ENCODE assay signal across 8 mouse cellular contexts in the genomic region with DNA sequence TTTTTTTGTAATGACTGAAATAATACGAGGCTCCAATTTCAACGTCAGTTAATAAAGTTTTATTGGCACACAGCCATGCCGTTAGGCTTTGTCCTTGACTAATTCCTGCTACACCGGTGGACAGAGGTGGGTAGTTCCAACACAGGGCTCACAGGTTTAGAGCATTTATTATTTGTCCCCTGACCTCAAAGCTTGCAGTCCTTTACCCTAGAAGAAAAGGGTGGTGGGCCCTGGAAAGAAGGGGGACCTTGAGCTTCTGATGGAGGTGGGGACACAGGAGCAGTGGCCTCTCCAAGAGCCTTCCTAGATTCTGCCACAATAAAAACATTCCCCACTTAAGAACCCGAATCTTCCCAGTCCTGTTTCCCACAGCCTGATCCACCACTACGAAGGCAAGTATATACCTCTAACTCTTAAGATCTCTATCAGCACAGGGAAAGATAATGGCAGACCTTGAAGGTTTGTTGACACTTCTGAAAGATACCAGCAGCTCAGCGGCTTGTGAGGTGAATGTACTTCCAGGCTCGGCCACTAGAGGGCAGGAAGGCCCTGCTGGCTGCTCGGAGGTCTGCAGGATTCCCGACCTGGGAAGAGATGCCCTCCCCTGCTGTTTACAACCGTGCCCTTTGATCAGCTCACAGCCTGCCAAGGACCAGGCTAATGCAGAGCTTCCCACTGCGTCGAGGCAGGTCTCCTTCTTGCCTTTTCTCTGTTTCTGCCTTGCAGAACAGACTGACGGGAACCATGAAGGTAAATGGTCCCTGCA. TPM values are rescaled to one million over a fixed set of nuclear protein-coding genes. Genes with fewer than 3 reads are reported as not detected.
DNase-seq lines count a peak whose midpoint lies in the region; ATAC-seq and TF ChIP-seq lines count a peak whose summit lies in the region.

No protein-coding gene starts in this region.

- no peak overlapping the region for H3K27ac ChIP-seq in embryonic facial prominence, embryonic 13.5 days
- H3K27ac ChIP-seq in heart, embryonic 12.5 days (ENCODE audit: poor library complexity, severe bottlenecking) = no peak overlapping the region
- no peak overlapping the region for H3K27ac ChIP-seq in kidney, embryonic 16.5 days (ENCODE audit: low read length)
- no peak overlapping the region for H3K27ac ChIP-seq in liver, embryonic 11.5 days (ENCODE audit: low read depth, low read length)
- no peak overlapping the region for H3K27ac ChIP-seq in neural tube, embryonic 12.5 days
- no peak overlapping the region for H3K27ac ChIP-seq in stomach, postnatal 0 days (replicated peaks)

- peaks cover 22% of the 10 kb centered on the region for H3K4me1 ChIP-seq in embryonic facial prominence, embryonic 13.5 days
- H3K4me1 ChIP-seq in heart, embryonic 12.5 days (replicated peaks) = peaks cover 27% of the 10 kb centered on the region
- H3K4me1 ChIP-seq in kidney, embryonic 16.5 days (ENCODE audit: insufficient read depth, low read length) = 0 out of 2 replicates have a peak, but pooled peaks cover 9% of the 10 kb centered on the region
- H3K4me1 ChIP-seq in liver, embryonic 11.5 days (replicated peaks; ENCODE audit: control insufficient read depth, insufficient read depth, low read length) = no peaks in the 10 kb centered on the region
- peaks cover 21% of the 10 kb centered on the region for H3K4me1 ChIP-seq in neural tube, embryonic 12.5 days
- no peaks in the 10 kb centered on the region for H3K4me1 ChIP-seq in stomach, postnatal 0 days (replicated peaks; ENCODE audit: control insufficient read depth, insufficient read depth)

- no peak overlapping the region for H3K9ac ChIP-seq in embryonic facial prominence, embryonic 13.5 days
- H3K9ac ChIP-seq in heart, embryonic 12.5 days = 0 out of 2 replicates have a peak overlapping the region, but pooled peaks have one; percentile 4
- 0 out of 2 replicates have a peak overlapping the region, but pooled peaks have one; percentile 11 for H3K9ac ChIP-seq in kidney, embryonic 16.5 days (replicated peaks; ENCODE audit: low read length)
- no peak overlapping the region for H3K9ac ChIP-seq in liver, embryonic 11.5 days (ENCODE audit: low read depth, low read length)
- no peak overlapping the region for H3K9ac ChIP-seq in neural tube, embryonic 12.5 days
- no peak overlapping the region for H3K9ac ChIP-seq in stomach, postnatal 0 days (ENCODE audit: low read length)

- 23% methylated on average over 14 of the region's 14 CpGs for WGBS in embryonic facial prominence, embryonic 13.5 days
- 22% methylated on average over 14 of the region's 14 CpGs for WGBS in heart, embryonic 12.5 days
- WGBS in kidney, embryonic 16.5 days = 17% methylated on average over 14 of the region's 14 CpGs
- WGBS in liver, embryonic 11.5 days = 24% methylated on average over 14 of the region's 14 CpGs
- 22% methylated on average over 14 of the region's 14 CpGs for WGBS in neural tube, embryonic 12.5 days
- 20% methylated on average over 14 of the region's 14 CpGs for WGBS in stomach, postnatal 0 days

- TF ChIP-seq CTCF in stomach, postnatal 0 days (IDR thresholded peaks at IDR 0.05; ENCODE audit: low read depth) = peak; percentile 99

- TF ChIP-seq EP300 in stomach, postnatal 0 days (optimal IDR thresholded peaks at IDR 0.05) = no peak

- no peaks in the 10 kb centered on the region for H3K36me3 ChIP-seq in embryonic facial prominence, embryonic 13.5 days
- no peaks in the 10 kb centered on the region for H3K36me3 ChIP-seq in heart, embryonic 12.5 days
- H3K36me3 ChIP-seq in kidney, embryonic 16.5 days (ENCODE audit: insufficient read depth, low read length) = no peaks in the 10 kb centered on the region
- no peaks in the 10 kb centered on the region for H3K36me3 ChIP-seq in liver, embryonic 11.5 days (ENCODE audit: control insufficient read depth, insufficient read depth, low read length)
- no peaks in the 10 kb centered on the region for H3K36me3 ChIP-seq in neural tube, embryonic 12.5 days
- H3K36me3 ChIP-seq in stomach, postnatal 0 days (ENCODE audit: control insufficient read depth, insufficient read depth, low read length) = no peaks in the 10 kb centered on the region

- H3K4me2 ChIP-seq in embryonic facial prominence, embryonic 13.5 days = peak overlapping the region; percentile 48
- peak overlapping the region; percentile 28; the same call in 1 of the 2 replicates for H3K4me2 ChIP-seq in heart, embryonic 12.5 days
- peak overlapping the region; percentile 23; the same call in 1 of the 2 replicates for H3K4me2 ChIP-seq in kidney, embryonic 16.5 days (replicated peaks; ENCODE audit: low read depth, low read length)
- peak overlapping the region; percentile 6; the same call in 1 of the 2 replicates for H3K4me2 ChIP-seq in liver, embryonic 11.5 days
- H3K4me2 ChIP-seq in neural tube, embryonic 12.5 days (replicated peaks) = peak overlapping the region; percentile 38
- H3K4me2 ChIP-seq in stomach, postnatal 0 days (replicated peaks; ENCODE audit: low read depth) = no peak overlapping the region

- ATAC-seq in embryonic facial prominence, embryonic 13.5 days (ENCODE audit: insufficient number of reproducible peaks, insufficient read depth, low FRiP score, low TSS enrichment, low read depth) = 0 out of 2 replicates have a peak, but pooled peaks have one; percentile 41
- ATAC-seq in heart, embryonic 12.5 days (ENCODE audit: insufficient number of reproducible peaks, low FRiP score) = peak; percentile 39; the same call in 1 of the 2 replicates
- ATAC-seq in kidney, embryonic 16.5 days (ENCODE audit: low FRiP score, low TSS enrichment) = peak; percentile 80
- peak; percentile 34; the same call in 1 of the 2 replicates for ATAC-seq in liver, embryonic 11.5 days (replicated peaks; ENCODE audit: low FRiP score)
- peak; percentile 76 for ATAC-seq in neural tube, embryonic 12.5 days (ENCODE audit: low FRiP score, low read depth)
- ATAC-seq in stomach, postnatal 0 days (ENCODE audit: low FRiP score, low TSS enrichment) = peak; percentile 68

- H3K4me3 ChIP-seq in embryonic facial prominence, embryonic 13.5 days = no peak overlapping the region
- H3K4me3 ChIP-seq in heart, embryonic 12.5 days = no peak overlapping the region
- no peak overlapping the region for H3K4me3 ChIP-seq in kidney, embryonic 16.5 days (ENCODE audit: low read length)
- H3K4me3 ChIP-seq in liver, embryonic 11.5 days (ENCODE audit: low read depth, low read length) = no peak overlapping the region
- no peak overlapping the region for H3K4me3 ChIP-seq in neural tube, embryonic 12.5 days
- H3K4me3 ChIP-seq in stomach, postnatal 0 days (ENCODE audit: low read depth, low read length) = no peak overlapping the region

- peak; percentile 71 for DNase-seq in A20 (ENCODE audit: low read depth, low spot score)
- DNase-seq in adrenal gland, postnatal 4 days (ENCODE audit: low spot score in 2 of 2) = peak; percentile 78 to 80
- DNase-seq in liver, embryonic 11.5 days (ENCODE audit: low spot score) = peak; percentile 77
- peak; percentile 89 for DNase-seq in stomach, postnatal 0 days (ENCODE audit: low spot score)

- peaks cover 33% of the 10 kb centered on the region for H3K27me3 ChIP-seq in embryonic facial prominence, embryonic 13.5 days
- H3K27me3 ChIP-seq in heart, embryonic 12.5 days (replicated peaks) = peaks cover 36% of the 10 kb centered on the region
- peaks cover 20% of the 10 kb centered on the region for H3K27me3 ChIP-seq in kidney, embryonic 16.5 days (ENCODE audit: insufficient read depth, low read length)
- peaks cover 28% of the 10 kb centered on the region for H3K27me3 ChIP-seq in liver, embryonic 11.5 days (replicated peaks; ENCODE audit: control insufficient read depth, insufficient read depth, low read length)
- peaks cover 14% of the 10 kb centered on the region for H3K27me3 ChIP-seq in neural tube, embryonic 12.5 days (replicated peaks)
- 0 out of 2 replicates have a peak, but pooled peaks cover 6% of the 10 kb centered on the region for H3K27me3 ChIP-seq in stomach, postnatal 0 days (ENCODE audit: control insufficient read depth, insufficient read depth, low read length)

- H3K9me3 ChIP-seq in embryonic facial prominence, embryonic 13.5 days = no peaks in the 10 kb centered on the region
- no peaks in the 10 kb centered on the region for H3K9me3 ChIP-seq in heart, embryonic 12.5 days (replicated peaks)
- no peaks in the 10 kb centered on the region for H3K9me3 ChIP-seq in kidney, embryonic 16.5 days (ENCODE audit: low read length)
- H3K9me3 ChIP-seq in liver, embryonic 11.5 days (ENCODE audit: control insufficient read depth, low read length) = no peaks in the 10 kb centered on the region
- H3K9me3 ChIP-seq in neural tube, embryonic 12.5 days = no peaks in the 10 kb centered on the region
- no peaks in the 10 kb centered on the region for H3K9me3 ChIP-seq in stomach, postnatal 0 days (ENCODE audit: control insufficient read depth, low read length)

RNA-seq across cellular contexts. Expression of gene Cdk18, which starts 17.7 kb away (rescaled TPM):
- total RNA-seq in adrenal gland, postnatal 4 days (2021) = 10 to 100 TPM; 24.8 to 25.1 TPM
- 2.3 and 2.8 TPM in 2 replicates for polyA plus RNA-seq in embryonic facial prominence, embryonic 13.5 days (2015; fragmentation: Nextera tagmentation; extraction: Ambion mirVana)
- 3.7 and 4.8 TPM in 2 replicates for polyA plus RNA-seq in heart, embryonic 12.5 days (2016; fragmentation: Nextera tagmentation; extraction: Ambion mirVana)
- 9.0 and 9.3 TPM in 2 replicates for polyA plus RNA-seq in kidney, embryonic 16.5 days (2015; fragmentation: Nextera tagmentation; extraction: Ambion mirVana)
- 4.1 and 4.4 TPM in 2 replicates for polyA plus RNA-seq in liver, embryonic 11.5 days (2014; fragmentation: Nextera tagmentation; extraction: Ambion mirVana)
- 0.74 and 0.84 TPM in 2 replicates for polyA plus RNA-seq in neural tube, embryonic 12.5 days (2016; fragmentation: Nextera tagmentation; extraction: Ambion mirVana)
- 9.7 and 14.5 TPM in 2 replicates for polyA plus RNA-seq in stomach, postnatal 0 days (2015; fragmentation: Nextera tagmentation; extraction: Ambion mirVana)

RNA-seq across cellular contexts. Expression of gene Lemd1, which starts 34.0 kb away (rescaled TPM):
- under 1 TPM; 0.17 to 0.67 TPM for total RNA-seq in adrenal gland, postnatal 4 days (2021)
- 1.2 and 1.8 TPM in 2 replicates for polyA plus RNA-seq in embryonic facial prominence, embryonic 13.5 days (2015; fragmentation: Nextera tagmentation; extraction: Ambion mirVana)
- not detected in 2 replicates for polyA plus RNA-seq in heart, embryonic 12.5 days (2016; fragmentation: Nextera tagmentation; extraction: Ambion mirVana)
- polyA plus RNA-seq in kidney, embryonic 16.5 days (2015; fragmentation: Nextera tagmentation; extraction: Ambion mirVana) = 0.21 and 0.32 TPM in 2 replicates
- polyA plus RNA-seq in liver, embryonic 11.5 days (2014; fragmentation: Nextera tagmentation; extraction: Ambion mirVana) = 0.27 TPM in 1 of 2 replicates, not detected in the other
- 11.7 and 11.9 TPM in 2 replicates for polyA plus RNA-seq in neural tube, embryonic 12.5 days (2016; fragmentation: Nextera tagmentation; extraction: Ambion mirVana)
- 0.30 and 0.42 TPM in 2 replicates for polyA plus RNA-seq in stomach, postnatal 0 days (2015; fragmentation: Nextera tagmentation; extraction: Ambion mirVana)

RNA-seq across cellular contexts. Expression of gene AC124108.1, which starts 34.1 kb away (rescaled TPM):
- under 1 TPM; 0.17 to 0.25 TPM for total RNA-seq in adrenal gland, postnatal 4 days (2021)
- polyA plus RNA-seq in embryonic facial prominence, embryonic 13.5 days (2015; fragmentation: Nextera tagmentation; extraction: Ambion mirVana) = 0.34 and 0.37 TPM in 2 replicates
- not detected in 2 replicates for polyA plus RNA-seq in heart, embryonic 12.5 days (2016; fragmentation: Nextera tagmentation; extraction: Ambion mirVana)
- 0.10 and 0.13 TPM in 2 replicates for polyA plus RNA-seq in kidney, embryonic 16.5 days (2015; fragmentation: Nextera tagmentation; extraction: Ambion mirVana)
- 0.04 and 0.08 TPM in 2 replicates for polyA plus RNA-seq in liver, embryonic 11.5 days (2014; fragmentation: Nextera tagmentation; extraction: Ambion mirVana)
- 3.0 and 3.7 TPM in 2 replicates for polyA plus RNA-seq in neural tube, embryonic 12.5 days (2016; fragmentation: Nextera tagmentation; extraction: Ambion mirVana)
- polyA plus RNA-seq in stomach, postnatal 0 days (2015; fragmentation: Nextera tagmentation; extraction: Ambion mirVana) = 0.02 and 0.06 TPM in 2 replicates

Comparison
In these comparisons a context has a peak if more than half of its experiments do, and no peak if none do; other contexts are left out.
1. H3K9ac ChIP-seq: peak in heart, embryonic 12.5 days (single experiment) and kidney, embryonic 16.5 days (single experiment); none in embryonic facial prominence, embryonic 13.5 days (single experiment), liver, embryonic 11.5 days (single experiment), neural tube, embryonic 12.5 days (single experiment) and stomach, postnatal 0 days (single experiment).
2. Peak in every context shown above with its lines, with median percentiles within 50 percentile points of each other: DNase-seq and ATAC-seq.